Mouse (Mus musculus): ENCODE data around the gene Cpne7. TPM values are rescaled to one million over a fixed set of nuclear protein-coding genes. Genes with fewer than 3 reads are reported as not detected.
"Not testable (repeated sequence)": the region's sequence is repeated elsewhere in the genome, so short reads cannot be mapped to it uniquely, and the experiment has no call there.

Cpne7 gene
- polyA plus RNA-seq (2012; rRNA removed) = 0.53 and 0.97 TPM in 2 replicates

DNA sequence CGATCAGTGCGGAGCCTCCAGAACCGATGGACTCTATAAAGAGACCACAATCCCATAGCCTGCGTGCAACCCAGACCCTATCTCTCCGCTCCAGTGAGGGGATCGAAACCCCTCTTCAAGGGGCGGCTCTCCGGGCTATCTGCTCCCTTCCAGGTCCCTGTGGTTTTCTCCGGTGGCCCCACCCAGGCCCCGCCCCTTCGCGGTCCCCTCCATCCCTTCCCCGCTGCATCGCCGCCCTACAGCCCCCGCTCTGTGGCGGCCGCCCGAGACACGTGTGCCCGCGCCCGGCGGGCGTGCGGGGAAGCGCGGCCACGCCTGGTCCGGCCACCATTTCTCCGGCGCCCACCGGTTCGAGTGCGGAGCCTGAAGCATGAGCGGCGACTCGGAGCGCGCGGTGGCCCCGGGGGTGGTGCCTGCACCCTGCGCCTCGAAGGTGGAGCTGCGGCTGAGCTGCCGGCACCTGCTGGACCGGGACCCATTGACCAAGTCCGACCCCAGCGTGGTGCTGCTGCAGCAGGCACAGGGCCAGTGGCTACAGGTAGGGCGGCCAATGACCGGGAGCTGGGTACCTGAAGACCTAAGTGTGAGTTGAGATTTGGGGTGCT is at the start of gene Cpne7:
TSS of gene Cpne7 (plus strand) at position 248 of the 605 bp plus-strand sequence.
- WGBS = 1% methylated on average over 51 of the region's 51 CpGs
- no peak for DNase-seq (ENCODE audit: low read depth, low spot score)

- 28% methylated on average over 4 of the region's 4 CpGs for WGBS
- DNase-seq (ENCODE audit: low read depth, low spot score) = no peak
These were observed 46.0 kb upstream of the Cpne7 start for GRCm38 (mm10) chr8:123071176-123071575.

- 49% methylated on average over 6 of the region's 6 CpGs for WGBS
- no peak for DNase-seq (ENCODE audit: low read depth, low spot score)
These were observed 40.0 kb upstream of the Cpne7 start for GRCm38 (mm10) chr8:123077213-123077612.

DNA sequence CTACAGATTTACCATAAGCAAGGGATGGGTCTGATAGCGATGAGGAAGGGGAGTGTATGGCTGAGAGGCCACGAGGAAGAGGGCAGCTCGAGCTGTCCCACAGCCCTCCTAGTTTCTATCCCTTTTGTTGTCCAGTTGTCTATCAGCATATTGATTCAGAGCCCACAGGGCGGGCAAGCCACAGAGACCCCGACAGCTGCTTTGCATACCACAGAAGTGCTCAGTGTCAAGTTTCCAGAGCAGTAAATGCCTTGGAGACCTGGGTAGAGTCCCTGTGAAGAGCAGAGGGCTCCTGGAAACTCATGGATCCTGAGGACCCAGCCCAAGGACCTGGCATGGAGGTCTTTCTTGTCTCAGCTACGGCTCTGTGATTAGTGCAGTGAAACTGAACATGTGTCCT is 34.2 kb upstream of the Cpne7 start:
- WGBS = 79% methylated on average over 6 of the region's 6 CpGs

GRCm38 (mm10) chr8:123083610-123084009 is 33.6 kb upstream of the Cpne7 start:
- 86% methylated on average over 12 of the region's 12 CpGs for WGBS
- no peak for DNase-seq (ENCODE audit: low read depth, low spot score)

More for the DNA sequence above, 34.2 kb upstream of the Cpne7 start:
- no peak for DNase-seq (ENCODE audit: low read depth, low spot score)

DNA sequence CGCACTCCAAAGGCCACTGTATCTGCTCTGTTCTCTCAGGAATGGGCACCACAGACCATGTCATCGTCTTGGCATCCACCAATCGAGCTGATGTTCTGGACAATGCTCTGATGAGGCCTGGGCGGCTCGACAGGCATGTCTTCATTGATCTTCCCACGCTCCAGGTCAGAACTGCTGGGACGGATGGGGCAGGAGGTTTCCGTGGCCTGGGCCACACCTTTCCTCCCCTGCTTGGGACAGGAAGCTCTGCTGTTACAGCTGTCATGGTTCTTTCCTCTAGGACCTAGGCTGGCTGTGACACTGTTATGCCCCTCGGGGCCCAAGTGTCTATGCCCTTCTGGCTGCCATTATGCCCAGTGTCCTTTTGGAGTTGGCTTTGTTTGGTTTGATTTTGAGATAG is 29.9 kb upstream of the Cpne7 start:
- no peak for DNase-seq (ENCODE audit: low read depth, low spot score)
- WGBS = 86% methylated on average over 9 of the region's 9 CpGs

- no peak for DNase-seq (ENCODE audit: low read depth, low spot score)
- WGBS = 87% methylated on average over 11 of the region's 11 CpGs
These were observed 20.0 kb upstream of the Cpne7 start for GRCm38 (mm10) chr8:123097216-123097615.

GRCm38 (mm10) chr8:123097786-123098584 is 19.2 kb upstream of the Cpne7 start:
- 81% methylated on average over 12 of the region's 12 CpGs for WGBS
- no peak for DNase-seq (ENCODE audit: low read depth, low spot score)

DNA sequence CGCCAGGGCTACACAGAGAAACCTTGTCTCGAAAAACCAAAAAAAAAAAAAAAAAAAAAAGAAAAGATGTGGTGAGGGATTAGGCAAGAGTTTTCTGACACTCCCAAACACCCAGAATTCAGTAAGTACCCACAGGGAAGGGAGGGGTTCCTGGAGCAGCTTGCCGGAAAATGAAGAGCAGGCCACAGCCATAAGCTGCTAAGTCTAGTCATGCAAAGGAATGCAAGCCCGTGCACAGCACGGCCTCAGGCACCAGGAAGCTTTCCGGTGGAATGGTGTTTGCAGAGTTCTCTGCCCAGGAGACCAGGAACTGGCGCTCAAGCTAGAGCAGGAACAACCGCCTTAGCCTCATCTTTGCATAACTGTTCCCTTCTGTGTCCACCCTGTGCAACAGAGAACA is 16.9 kb upstream of the Cpne7 start:
- DNase-seq (ENCODE audit: low read depth, low spot score) = no peak
- 31% methylated on average over 8 of the region's 8 CpGs for WGBS

- WGBS = 75% methylated on average over 4 of the region's 4 CpGs
- DNase-seq (ENCODE audit: low read depth, low spot score) = no peak
These were observed 15.9 kb upstream of the Cpne7 start for GRCm38 (mm10) chr8:123101244-123101643.

DNA sequence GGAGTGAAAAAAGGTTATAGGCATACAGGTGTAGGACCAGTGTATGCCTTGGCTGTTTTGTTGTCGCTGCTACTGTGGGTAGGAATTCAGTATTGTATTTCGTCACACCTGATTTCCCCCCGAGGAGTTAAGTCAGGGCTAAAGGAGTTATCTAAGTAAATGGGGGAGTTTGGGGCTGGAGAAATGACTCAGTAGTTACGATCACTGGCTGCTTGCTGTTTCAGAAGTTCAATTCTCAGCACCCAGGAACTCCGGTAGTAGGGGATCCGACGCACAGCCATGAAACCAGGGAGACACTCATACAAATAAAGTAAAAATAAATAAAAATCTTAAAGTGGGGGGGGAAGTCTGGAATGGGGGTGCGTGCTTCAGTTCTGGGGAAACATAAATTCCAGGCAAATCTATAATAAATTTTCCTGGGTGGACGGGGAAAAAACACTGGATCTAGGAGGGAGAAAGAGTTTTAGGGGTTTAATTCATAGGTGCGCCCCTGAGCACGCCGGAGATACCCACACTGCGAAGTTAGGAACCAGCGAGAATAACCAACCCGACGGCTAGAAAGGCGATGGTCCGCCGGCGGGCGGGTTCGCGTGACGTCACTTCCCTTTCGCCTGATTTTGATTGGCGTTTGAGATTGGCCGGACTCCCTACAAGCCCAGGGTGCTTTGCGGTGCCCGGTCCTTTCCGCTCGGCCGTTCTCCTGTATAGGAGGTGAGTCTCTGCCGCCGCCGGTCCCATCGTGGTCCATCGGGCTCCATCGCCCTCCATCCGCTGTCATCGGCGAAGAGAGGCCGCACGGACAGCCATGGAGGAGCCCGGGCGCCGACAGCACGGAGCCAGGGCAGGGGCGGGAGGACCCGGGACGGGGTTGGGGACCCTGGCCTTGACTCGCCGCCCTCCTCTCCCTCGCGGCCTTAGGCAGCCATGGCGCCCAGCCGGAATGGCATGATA is 15.2 kb upstream of the Cpne7 start, which contains the start of gene Rpl13:
TSS of gene Rpl13 (plus strand) at position 616 of the 951 bp plus-strand sequence.
- DNase-seq (ENCODE audit: low read depth, low spot score) = peak; percentile 69
- 1% methylated on average over 56 of the region's 56 CpGs for WGBS

DNA sequence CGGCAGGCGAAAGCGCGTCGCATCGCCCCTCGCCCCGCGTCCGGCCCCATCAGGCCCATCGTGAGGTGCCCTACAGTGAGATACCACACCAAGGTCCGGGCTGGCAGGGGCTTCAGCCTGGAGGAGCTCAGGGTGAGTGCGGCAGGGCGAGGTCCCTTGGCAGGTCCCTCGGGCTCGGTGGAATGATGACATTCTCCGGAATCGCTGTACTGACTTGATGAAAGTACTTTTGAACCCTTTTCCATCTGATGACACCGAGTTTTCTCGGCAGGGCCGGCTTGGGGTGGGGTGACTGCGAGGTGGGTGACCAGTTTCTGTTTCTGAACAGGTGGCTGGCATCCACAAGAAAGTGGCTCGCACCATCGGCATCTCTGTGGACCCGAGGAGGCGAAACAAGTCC is 14.3 kb upstream of the Cpne7 start:
- not testable (repeated sequence) for DNase-seq (ENCODE audit: low read depth, low spot score)
- WGBS = under 1% methylated on average over 26 of the region's 26 CpGs

DNA sequence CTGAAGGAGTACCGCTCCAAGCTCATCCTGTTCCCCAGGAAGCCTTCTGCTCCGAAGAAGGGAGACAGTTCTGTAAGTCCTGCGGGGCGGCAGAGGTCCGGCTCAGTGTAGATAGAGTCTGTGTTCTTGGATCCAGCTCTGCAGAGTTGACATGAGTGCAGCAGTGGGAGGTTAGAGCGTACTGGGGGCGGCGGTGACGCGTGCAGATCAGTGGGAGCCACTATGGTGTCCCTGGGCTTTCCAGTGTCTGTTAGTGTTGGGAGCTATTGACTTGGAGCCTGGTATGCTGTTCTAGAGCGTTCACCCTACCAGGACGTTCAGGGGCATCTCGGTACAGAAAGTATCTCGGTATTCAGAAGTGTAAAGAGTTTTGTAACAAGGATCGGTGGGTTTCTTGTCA is 13.9 kb upstream of the Cpne7 start:
- no peak for DNase-seq (ENCODE audit: low read depth, low spot score)
- 5% methylated on average over 15 of the region's 15 CpGs for WGBS

DNA sequence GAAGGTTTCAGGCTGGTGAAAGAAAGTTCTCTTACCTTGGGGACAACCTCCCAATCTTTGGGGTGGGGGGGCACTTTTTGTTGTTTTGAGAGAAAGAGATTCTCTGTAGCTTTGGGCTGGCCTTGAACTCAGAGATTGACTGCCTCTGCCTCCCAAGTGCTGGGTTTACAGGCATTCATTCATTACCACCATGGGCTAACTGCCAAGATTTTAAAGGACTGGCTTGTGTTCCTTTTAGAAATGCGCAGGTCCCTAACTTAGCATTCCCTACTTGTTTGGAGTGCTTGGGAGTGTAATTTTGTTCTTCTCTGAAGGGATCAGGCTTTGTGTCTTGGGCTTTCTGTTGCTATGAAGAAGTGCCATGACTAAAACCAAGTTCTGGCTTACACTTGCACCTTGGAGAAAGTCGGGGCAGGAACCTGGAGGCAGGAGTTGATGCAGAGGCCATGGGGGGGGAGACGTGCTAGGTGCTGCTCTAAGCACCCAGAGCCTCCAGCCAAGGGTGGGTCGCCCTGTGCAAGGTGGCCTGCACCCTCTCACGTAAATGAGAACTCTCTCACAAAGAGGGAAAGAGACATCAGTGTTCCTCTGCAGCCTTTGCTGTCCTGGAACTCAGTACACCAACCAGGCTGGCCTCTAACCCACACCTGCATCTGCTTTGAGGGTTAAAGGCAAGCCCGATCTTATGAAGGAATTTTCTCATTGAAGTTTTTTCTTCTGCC is 13.0 kb upstream of the Cpne7 start:
- DNase-seq (ENCODE audit: low read depth, low spot score) = no peak
- WGBS = 60% methylated on average over 6 of the region's 6 CpGs

- 55% methylated on average over 5 of the region's 5 CpGs for WGBS
- DNase-seq (ENCODE audit: low read depth, low spot score) = no peak
These were observed 11.4 kb upstream of the Cpne7 start for GRCm38 (mm10) chr8:123105553-123106326.

- DNase-seq (ENCODE audit: low read depth, low spot score) = no peak
- 46% methylated on average over 2 of the region's 2 CpGs for WGBS
These were observed 10.6 kb upstream of the Cpne7 start for GRCm38 (mm10) chr8:123106531-123106930.

GRCm38 (mm10) chr8:123108010-123108409 is 9.2 kb upstream of the Cpne7 start:
- no peak for DNase-seq (ENCODE audit: low read depth, low spot score)
- WGBS = 57% methylated on average over 1 of the region's 1 CpGs

DNA sequence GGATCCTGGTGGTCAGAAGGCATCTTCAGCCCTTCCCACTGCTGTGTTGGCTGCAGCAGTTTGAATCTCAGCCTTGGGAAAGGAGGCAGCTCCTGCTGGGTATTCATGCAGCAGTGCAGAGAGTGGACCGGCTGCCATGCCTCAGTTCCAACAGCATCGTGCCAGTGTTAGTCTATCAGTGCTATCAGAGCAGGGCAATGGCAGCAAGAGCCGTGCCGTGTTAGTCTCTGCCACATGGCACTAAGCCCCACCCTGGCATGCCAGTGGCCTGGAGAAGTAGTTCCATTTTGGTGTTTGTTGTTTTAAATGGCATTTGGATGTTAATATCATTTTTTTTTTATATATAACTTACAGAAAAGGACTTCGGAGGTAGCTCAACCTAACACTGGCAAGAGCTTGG is 8.2 kb upstream of the Cpne7 start:
- DNase-seq (ENCODE audit: low read depth, low spot score) = no peak
- whole genome bisulfite sequencing = 78% methylated on average over 5 of the region's 5 CpGs

- no peak for DNase-seq (ENCODE audit: low read depth, low spot score)
These were observed 6.5 kb upstream of the Cpne7 start for GRCm38 (mm10) chr8:123110649-123111048.

More at GRCm38 (mm10) chr8:123110649-123111048, 6.5 kb upstream of the Cpne7 start:
- 4% methylated on average over 4 of the region's 4 CpGs for WGBS

Measured in large intestine, adult 2 months (tissue).